Mouse (Mus musculus) T-helper 1 cell (primary cell): ENCODE measurements at regions not wholly inside any gene's neighbourhood (a gene's known extent, or its start where the extent isn't known, plus 50 kb on each side); places are given as distances from the start of the nearest gene placed in this dataset.

ENCODE experiments used
- in situ Hi-C: fragments of 300-600 bp; cut with MboI, MseI; formaldehyde crosslinking; loops from one replicate; pipeline ENCODE4 v1.15.1; 2025; ENCODE audit warnings: high pct_unique_total_duplicates

- in situ Hi-C loops: no loop called here
Observed at GRCm38 (mm10) chr10:29640249-29640648, 104.6 kb upstream of the Rspo3 start.

GRCm38 (mm10) chr10:29635828-29636227 lies 100.2 kb upstream of the Rspo3 start:
- in situ Hi-C loops: no loop called here

GRCm38 (mm10) chr10:29595455-29595854 lies 59.8 kb upstream of the Rspo3 start:
- in situ Hi-C loops: loop anchor here (5.0 kb wide), 1 partner anchor 52 kb away; no protein-coding TSS in a partner anchor

GRCm38 (mm10) chr10:29594969-29595368 lies 59.3 kb upstream of the Rspo3 start:
- in situ Hi-C loops: loop anchor here (5.0 kb wide), 1 partner anchor 52 kb away; no protein-coding TSS in a partner anchor

GRCm38 (mm10) chr10:29592906-29593305 lies 57.2 kb upstream of the Rspo3 start:
- in situ Hi-C loops: no loop called here

GRCm38 (mm10) chr10:29590187-29590586 lies 54.5 kb upstream of the Rspo3 start:
- in situ Hi-C loops: no loop called here

- in situ Hi-C loops: loop anchor here (10.0 kb wide), 1 partner anchor 165 kb away; no protein-coding TSS in a partner anchor
Observed at GRCm38 (mm10) chr10:29589739-29590138, 54.1 kb upstream of the Rspo3 start.
